Mouse (Mus musculus): ENCODE results near the gene Ms4a12. TPM values are rescaled to one million over a fixed set of nuclear protein-coding genes. Genes with fewer than 3 reads are reported as not detected.

The Ms4a12 gene
- total RNA-seq, 2 experiments from 2014 or later, result not detected

Other genes starting within 250 kb of the Ms4a12 start
- not detected for gene Ms4a15, start 239.2 kb downstream of the Ms4a12 start, total RNA-seq (2021)
- not detected for gene Ms4a18, start 214.4 kb downstream of the Ms4a12 start, total RNA-seq (2021)
- gene Ms4a8a, start 151.3 kb downstream of the Ms4a12 start, total RNA-seq (2021), result under 1 TPM; 0.71 to 0.78 TPM
- under 1 TPM in 1 of 2 experiments, not detected in 1; 0.23 TPM for gene 1700017D01Rik, start 101.6 kb downstream of the Ms4a12 start, total RNA-seq (2021)
- gene 1700025F22Rik, start 67.1 kb downstream of the Ms4a12 start, total RNA-seq (2021), result not detected
- gene Ms4a13, start 35.7 kb downstream of the Ms4a12 start, total RNA-seq (2021), result not detected
- gene Ms4a1, start 33.8 kb upstream of the Ms4a12 start, total RNA-seq (2021), result under 1 TPM in 1 of 2 experiments, not detected in 1; 0.10 TPM
- not detected for gene Ms4a5, start 51.4 kb upstream of the Ms4a12 start, total RNA-seq (2021)
- gene Ms4a14, start 82.0 kb upstream of the Ms4a12 start, total RNA-seq (2021), result under 1 TPM in 1 of 2 experiments, not detected in 1; 0.06 TPM
- gene Ms4a7, start 103.7 kb upstream of the Ms4a12 start, total RNA-seq (2021), result 1 to 10 TPM in 1 of 2 experiments, under 1 TPM in 1; 0.82 to 1.3 TPM
- gene Ms4a4a, start 143.1 kb upstream of the Ms4a12 start, total RNA-seq (2021), result 1 to 10 TPM; 4.5 to 7.7 TPM
- gene Ms4a4c, start 172.3 kb upstream of the Ms4a12 start, total RNA-seq (2021), result not detected
- under 1 TPM in 1 of 2 experiments, not detected in 1; 0.20 TPM for gene Ms4a4b, start 211.1 kb upstream of the Ms4a12 start, total RNA-seq (2021)
- gene Ms4a6c, start 236.9 kb upstream of the Ms4a12 start, total RNA-seq (2021), result 1 to 10 TPM; 3.9 to 6.8 TPM